Mouse (Mus musculus): ENCODE results near the gene Bpifc. TPM values are rescaled to one million over a fixed set of nuclear protein-coding genes. Genes with fewer than 3 reads are reported as not detected.
A peak's percentile ranks its signal among the peaks of the same experiment; 100 is the strongest.
"Not testable (repeated sequence)": the region's sequence is repeated elsewhere in the genome, so short reads cannot be mapped to it uniquely, and the experiment has no call there.

The Bpifc gene
- polyA plus RNA-seq (2012; rRNA removed), result 1.6 and 2.6 TPM in 2 replicates

DNA sequence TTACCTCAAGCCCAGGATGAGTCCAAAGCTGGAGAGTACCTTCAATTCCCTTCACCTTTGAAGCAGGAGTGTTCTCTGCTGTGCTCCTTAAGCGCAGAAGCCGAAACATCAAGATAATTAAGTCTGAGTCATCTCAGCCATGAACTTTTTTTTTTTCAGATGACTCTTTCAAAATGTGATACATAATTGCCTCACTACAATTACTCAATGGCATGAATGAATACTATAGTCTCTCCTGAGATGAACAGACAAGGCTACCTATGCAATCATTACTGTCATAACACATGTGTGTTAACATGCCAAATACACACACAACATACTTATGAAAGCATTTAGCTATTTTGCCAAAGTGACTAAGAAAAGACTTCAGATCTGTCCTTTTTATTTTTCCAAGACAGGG, at the start of gene Bpifc:
Gene Bpifc (minus strand): TSS at position 115 of the 400 bp plus-strand sequence.
- no peak for DNase-seq (ENCODE audit: low read depth)

DNA sequence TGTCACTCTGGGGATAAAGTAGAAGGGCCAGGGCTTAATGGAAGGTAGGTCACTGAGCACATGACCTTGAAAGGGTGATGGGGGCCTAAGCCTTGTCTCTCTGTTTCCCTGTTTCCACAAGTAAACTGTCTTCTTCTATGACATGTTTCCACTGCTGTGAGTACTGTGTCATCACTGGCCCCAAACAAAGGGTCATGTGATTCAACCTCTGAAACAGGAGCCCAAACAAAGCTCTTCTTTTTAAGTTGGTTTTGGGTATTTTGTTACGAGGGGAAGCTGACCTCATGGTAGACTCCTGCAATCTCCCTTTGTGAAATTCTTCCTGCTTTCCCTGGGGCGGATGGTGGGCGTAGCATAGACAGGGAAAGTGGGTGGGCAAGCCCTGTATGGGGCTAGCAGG, 48.6 kb upstream of the Bpifc start:
- DNase-seq (ENCODE audit: low read depth), result no peak

DNA sequence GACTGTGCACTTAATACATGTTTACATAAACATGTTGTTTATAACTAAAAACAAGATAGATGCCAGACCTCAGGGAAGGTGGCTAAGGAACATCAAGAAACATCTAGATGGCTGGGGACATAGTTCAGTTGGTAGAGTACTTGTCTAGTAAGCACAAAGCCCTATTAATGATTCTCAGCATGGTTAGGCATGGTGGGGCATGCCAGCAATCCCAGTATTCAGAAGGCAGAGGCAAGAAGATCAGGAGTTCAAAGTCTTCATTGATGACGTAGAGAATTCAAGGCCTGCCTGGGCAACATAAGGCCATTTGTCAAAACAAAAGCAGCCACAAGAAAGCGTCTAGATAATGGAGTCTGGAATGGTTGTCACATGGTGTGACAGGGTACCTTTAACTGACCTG, 46.0 kb upstream of the Bpifc start:
- no peak for DNase-seq (ENCODE audit: low read depth)

DNA sequence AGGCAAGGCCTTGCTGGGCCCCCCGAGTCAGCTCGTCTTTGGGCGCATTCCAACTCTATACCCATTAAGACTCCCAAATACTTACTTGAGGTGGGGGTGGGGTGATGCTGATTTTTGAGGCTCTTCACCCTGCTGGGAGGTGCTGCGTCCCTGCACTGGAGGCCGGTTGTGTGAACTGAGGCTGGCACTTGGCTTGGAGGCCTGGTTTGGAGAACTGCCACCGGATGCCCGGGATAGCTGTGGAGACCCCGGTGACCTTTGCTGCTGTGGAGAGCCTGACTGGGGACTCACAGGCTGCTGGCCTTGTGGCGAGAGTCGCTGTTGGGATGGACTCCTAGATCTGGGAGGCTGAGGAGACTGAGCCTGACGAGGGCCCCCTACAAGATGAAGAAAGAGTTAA, 45.6 kb upstream of the Bpifc start:
- DNase-seq (ENCODE audit: low read depth), result no peak

DNA sequence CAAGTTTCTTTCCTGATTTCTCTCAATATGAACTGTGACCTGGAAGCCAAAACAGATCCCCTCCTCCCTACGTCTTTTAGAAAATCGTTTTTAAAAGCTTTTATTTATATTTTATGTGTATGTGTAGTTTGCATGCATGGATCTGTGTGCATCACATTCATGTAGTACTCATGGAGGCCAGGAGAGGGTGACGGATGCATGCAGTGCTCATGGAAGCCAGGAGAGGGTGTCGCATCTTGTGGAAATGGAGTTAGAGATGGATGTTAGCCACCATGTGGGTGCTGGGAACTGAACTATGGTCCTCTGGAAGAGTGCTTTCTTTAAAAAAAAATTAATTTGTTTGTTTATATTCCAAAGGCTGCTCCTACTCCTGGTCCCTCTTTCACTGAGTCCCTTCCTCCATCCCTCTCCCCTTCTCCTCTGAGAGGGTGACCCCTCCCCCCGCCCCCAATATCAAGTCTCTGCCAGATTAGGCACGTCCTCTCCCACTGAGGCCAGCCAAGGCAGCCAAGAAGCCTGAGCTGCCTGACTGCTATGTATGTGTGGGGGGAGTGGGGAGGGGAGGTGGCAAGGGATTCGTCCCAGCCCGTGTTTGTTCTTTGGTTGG, 44.7 kb upstream of the Bpifc start:
- no peak for DNase-seq (ENCODE audit: low read depth)

DNA sequence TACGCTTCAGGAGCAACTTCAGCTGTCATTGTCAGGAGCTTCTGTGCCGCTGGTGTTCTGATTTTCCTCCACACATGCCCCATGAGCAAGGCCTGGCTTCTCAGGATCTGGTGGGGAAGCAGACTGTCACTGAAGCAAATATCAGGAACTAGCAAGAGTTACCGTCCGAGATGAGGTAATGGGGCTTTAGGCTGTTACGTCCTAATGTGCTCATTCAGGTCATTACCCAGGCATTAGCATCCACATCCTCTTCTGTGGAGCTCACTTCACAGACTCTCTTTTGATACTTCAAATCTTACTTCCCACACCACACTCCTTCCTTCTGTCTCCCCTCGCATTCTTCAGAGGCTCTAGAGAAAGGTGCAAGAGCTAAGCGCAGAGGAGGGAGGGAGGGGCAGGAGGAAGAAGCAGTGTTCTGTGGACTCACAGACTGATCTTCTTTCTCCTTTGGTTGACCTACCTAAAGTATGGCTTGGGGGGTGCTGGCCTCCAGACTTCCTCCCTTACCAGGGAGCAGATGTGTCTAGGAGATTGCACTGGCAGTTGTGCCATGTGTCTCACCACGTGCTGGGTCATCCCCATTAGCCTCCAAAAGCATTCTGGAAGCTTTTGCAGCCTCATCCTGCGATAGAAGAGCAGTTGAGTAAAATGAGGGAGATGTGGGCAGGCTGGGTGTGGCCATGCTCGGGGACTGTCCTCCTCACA, 41.3 kb upstream of the Bpifc start:
- no peak for DNase-seq (ENCODE audit: low read depth)

DNA sequence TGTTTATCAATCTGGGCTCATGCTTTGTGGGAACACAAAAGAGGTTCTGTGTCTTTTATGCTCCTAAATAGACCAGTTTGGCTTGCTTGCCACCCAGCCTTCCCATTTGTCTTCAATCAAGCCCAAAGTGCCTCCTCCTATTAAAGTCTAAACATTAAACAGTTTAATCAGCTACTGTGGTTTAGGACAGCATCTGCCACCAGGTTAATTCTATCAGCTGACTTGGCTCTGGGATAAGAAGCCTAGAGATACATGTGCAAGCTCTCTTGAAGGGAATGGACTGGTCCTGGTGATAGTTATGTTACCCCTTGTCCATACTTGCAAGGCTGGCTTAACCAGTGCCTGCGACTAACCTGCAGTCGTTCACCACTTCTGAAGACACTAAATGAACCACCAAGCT, 38.8 kb upstream of the Bpifc start:
- no peak for DNase-seq (ENCODE audit: low read depth)

DNA sequence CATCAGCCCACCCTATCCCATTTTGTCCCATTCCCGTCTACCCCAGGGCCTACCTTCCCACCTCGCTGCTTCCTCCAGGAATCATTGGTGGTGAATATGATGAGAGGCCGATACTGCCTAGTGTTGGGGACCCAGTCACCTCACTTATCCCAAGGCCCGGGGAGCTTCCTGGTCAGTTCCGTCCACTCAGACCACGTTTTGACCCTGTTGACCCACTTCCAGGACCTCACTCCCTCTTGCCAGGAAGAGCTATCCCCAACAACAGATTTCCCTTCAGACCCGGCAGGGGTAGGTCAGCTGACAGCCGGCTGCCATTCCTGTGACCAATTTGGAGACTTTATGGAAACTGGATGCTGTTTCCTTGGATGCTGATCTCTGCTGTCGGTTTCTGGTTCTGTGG, 36.1 kb upstream of the Bpifc start:
- no peak for DNase-seq (ENCODE audit: low read depth)

DNA sequence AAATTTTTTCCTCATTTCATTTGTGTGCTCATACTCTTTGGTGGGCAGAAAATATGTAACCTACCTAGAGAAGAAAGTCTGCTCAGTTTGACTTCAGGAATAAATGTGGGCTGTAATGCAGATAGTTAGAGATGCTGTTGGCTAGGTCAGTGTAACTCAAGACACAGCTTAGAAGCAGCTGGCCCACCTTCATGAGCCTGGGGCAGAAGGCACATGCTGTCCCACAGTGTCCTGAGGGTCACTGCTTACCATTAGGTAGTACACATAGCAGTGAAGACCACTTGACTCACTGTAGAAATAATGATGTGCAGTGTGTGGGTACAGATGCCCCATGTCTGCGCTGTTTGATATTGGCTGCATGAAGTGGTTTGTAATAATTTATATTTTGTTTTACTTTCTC, 34.7 kb upstream of the Bpifc start:
- no peak for DNase-seq (ENCODE audit: low read depth)

DNA sequence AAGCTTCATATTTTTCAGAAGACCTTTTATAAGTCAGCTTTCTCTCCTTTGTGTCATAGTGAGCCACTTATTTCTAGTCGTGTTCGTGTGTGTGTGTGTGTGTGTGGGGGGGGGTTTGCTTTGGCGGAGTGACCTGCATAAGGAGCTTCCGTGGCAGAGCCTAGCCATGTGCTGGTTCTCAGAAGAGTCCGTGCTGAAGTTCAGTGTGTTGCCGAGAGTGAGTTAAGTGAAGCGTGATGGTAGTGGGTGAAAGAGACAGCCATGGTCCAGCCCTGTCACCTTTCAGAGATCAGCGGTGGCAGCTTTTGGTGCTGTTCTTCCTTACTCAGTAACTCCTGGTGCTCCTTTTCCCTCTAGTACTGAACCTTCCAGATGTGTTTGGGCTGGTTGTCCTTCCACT, 32.4 kb upstream of the Bpifc start:
- no peak for DNase-seq (ENCODE audit: low read depth)

DNA sequence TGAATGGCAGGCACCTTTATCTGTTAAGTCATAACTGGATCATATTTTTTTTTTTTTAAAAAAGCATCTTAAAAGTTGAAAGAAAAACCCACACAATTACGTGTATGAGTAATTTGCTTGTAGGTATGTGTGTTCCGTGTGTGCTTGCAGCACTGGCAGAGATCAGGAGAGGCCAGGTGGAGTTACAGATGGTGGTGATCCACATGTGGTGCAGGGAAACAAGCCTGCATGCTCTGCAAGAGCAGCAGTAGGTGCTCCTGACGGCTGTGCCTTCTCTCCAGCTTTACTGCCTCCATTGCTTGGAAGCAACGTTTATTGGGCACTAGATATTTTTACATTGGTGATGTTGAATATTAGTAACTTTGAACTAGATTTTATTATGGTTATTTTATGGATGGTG, 32.0 kb upstream of the Bpifc start:
- no peak for DNase-seq (ENCODE audit: low read depth)

DNA sequence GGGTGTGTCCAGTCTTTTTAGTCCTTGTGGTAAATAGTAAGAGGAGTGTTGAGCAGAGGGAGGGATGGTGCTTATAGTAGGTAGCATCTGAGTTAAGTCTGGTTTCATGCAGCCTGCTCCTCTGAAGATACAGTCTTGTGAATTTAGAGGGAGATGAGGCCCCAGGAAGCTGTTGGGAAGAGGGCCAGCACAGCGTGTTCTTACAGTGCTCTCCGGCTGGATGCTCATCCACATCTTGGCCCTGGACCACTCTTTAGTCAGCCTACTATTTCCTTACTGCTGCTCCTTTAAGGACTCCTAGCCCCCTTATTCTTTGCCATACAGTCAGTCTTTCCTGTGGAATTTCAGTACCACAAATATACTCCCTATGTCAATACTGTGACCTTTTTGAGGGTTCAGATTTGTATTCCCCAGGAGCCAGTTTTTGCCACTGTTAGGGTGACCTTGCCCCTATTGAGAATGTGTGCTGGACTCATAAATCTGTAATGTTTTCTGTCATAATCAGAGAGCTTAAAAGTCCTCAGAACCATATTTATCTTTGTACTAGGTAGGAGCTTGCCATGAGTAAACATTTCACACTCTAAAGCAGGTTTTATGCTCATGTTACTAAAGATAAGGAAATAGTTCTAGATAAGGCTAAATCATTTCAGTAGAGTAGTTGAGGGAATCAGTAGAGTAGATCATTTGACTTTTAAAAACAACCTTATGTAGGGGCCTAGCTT, 22.5 kb upstream of the Bpifc start:
- no peak for DNase-seq (ENCODE audit: low read depth)

DNA sequence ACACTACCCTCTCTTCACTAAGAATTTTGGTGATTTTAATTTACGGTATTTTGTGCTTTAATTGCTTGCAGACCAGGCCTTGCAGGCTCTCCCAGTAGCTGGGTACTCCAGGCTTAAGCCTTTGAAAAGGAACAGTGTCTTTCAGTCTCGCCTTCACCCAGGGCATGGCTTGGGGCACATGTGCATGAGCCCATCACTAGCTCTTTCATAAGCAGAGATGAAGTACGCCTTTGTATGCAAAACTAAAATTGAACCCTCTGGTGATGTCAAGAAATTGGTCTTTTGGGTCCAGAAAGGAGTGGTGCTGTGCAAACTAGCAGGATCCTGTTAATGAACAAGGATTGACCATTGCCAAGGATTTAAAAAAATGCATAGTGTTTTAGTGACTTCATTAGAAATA, 20.8 kb upstream of the Bpifc start:
- no peak for DNase-seq (ENCODE audit: low read depth)

DNA sequence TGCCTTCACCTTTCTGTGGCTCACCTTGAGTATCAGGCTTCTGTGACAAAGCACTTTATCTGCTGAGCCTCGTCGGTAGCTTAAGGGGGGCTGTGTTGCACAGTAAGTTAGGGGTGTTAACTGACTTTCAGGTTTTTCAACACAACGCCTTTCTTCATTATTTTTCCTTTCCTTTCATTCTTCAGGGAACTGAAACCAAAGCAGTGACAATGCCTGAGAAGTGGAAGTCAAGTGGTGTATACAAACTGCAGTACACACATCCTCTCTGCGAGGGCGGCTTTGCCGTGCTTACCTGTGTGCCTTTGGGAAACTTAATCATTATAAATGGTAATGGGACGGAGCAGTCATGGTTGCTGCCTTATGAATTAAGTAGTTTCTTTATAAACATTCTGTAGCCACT, 19.0 kb upstream of the Bpifc start:
- DNase-seq (ENCODE audit: low read depth), result no peak

DNA sequence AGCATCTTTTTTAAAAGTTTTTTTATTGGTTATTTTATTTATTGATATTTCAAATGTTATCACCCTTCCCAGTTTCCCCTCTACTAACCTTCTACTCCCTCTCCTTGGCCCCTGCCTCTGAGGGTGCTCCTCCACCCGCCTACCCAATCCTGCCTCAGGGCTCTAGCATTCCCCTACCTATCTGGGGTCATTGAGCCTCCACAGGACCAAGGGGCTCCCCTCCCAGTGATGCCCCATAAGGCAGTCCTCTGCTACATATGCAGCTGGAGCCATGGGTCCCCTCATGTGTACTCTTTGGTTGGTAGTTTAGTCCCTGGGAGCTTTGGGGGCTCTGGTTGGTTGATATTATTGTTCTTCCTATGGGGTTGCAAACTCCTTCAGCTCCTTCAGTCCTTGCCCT, 15.1 kb upstream of the Bpifc start:
- DNase-seq (ENCODE audit: low read depth), result not testable (repeated sequence)

DNA sequence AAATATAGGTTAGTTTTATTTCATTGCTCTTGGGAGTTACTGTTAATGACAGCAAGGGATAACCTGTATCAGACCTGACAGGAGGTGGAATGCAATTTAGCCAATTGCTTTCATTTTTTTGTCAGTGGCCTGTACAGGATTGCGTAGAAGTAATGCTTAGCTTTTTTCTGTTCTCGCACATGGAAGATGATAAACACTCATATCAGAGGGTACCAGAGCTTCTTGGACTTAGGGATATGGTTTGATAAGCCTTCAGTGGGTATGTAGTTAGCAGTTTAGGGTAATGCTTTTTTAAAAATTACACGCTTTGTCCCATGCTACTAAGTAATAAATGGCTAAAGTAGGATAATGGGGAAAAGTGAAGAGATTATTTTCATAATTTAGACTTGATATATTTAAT, 14.7 kb upstream of the Bpifc start:
- DNase-seq (ENCODE audit: low read depth), result no peak

DNA sequence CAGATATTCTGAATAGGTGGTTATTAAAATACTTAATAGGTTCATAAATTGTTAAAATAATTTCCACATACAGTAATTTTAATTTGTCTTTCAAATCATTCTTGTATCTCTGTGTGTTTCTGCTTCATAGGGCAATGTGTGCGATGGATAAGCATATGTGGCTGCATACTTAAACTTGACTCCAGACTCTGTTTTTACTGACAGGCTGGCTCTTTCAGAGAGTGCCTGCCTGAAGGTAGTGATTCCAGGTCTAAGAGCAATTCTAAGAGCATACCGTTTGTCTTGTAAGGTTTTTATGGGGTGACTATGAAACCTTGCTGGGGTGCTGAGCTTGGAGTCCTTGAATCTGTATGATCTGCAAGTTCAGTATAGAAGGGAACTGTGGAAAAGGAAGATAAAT, 14.2 kb upstream of the Bpifc start:
- no peak for DNase-seq (ENCODE audit: low read depth)

DNA sequence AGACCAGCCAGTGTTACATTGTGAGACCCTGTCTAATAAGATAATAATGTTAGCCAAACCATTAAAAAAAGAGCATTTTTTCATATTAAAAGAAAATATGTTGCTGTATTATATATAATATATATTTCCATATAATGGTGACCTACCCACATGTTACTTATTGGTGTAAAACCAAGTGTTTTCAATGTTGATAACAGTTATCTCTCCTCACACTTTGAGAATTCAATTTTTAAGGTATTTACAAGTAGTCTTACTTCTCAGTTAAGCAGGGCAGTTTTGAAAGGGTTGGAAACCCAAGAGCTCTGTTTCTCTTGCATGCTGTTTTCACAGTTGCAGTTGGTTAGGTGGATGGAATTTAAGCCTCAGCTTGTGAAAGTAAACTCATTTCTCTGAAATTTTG, 11.5 kb upstream of the Bpifc start:
- DNase-seq (ENCODE audit: low read depth), result no peak

DNA sequence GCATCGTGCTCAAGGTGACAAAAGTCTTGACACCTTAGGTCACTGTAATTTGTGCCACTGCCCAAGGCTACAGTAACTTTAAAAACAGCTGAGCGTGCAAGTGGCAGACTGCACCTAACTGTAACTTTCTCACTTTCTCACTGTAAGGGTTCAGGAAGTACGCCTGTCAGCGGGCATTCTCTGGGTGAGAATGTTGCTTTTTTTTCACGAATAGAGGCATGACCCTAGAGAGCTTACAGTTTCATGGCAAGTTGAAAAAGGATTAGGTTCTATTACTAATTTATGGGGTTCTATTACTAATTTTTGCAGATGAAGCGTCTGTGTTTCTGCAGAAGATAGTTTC, 10.8 kb upstream of the Bpifc start:
- DNase-seq (ENCODE audit: low read depth), result no peak

DNA sequence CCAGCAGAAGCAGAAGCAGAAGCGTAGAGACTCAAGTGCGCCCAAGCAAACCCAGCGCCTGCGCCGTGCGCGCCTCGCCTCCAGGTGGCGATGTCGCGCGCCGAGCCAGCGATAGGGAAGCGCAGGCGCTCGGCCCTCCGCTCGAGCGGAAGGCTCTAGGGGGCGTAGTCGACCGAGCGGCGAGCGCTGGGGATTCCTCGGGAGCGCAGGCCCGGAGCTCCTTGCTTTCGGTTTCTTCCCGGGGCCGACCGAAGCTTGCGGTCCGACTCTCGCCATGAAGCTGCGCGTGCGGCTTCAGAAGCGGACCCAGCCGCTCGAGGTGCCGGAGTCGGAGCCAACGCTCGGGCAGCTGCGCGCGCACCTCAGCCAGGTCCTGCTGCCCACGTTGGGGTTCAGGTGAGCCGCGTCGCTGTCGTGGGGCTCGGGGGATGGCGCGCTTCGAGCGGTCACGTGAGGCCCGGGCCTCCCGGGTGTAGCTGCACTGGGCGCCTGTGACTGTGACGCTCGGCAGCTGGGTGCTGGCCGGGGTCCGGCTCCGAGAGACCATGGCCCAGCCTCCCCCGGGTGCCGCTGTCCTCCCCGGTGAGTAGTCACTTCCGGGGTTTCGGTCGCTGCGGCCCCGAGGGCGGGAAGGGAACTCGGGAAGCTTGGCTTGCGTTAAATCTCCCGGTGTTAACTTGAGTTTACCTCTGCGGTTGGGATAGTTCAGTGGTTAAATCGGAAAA, 10.2 kb upstream of the Bpifc start, which contains the start of gene Fbxo7:
Gene Fbxo7 (plus strand): TSS at position 224 of the 725 bp plus-strand sequence.
- peak; percentile 30 for DNase-seq (ENCODE audit: low read depth)

DNA sequence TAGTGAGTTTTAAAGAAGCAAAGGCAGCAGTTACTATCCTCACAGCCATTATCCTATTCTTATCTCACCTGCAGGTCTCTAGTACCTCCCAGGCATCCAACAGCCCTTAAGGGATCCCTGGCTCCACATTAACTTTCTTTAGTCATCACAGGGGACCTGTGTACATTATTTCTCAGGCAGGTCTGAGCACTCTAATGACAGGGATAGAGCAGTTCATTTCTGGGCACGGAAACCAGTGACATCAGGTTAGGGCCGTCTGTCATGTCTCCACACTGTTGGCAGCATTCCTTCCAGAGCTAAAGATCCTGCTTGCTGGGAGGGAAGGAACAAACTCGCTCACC, 9.7 kb upstream of the Bpifc start:
- DNase-seq (ENCODE audit: low read depth), result no peak

DNA sequence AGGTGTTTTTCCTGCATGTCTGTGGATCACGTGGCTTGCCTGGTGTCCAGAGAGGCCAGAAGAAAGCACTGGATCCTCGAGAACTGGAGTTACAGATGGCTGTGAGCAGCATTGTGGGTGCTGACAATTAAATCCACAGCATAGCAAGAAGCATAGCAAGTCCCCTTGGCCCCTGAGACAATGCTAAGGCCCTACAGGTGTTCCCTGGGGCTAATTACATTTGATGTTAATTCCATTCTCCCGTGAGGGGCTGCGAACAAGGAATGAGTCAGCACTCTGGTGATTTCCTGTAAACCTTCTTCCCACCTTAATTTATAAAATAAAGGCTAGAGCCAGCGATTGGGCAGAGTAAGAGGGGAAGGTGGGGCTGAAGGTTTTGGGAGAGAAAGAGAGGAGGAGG, 7.1 kb upstream of the Bpifc start:
- DNase-seq (ENCODE audit: low read depth), result no peak

DNA sequence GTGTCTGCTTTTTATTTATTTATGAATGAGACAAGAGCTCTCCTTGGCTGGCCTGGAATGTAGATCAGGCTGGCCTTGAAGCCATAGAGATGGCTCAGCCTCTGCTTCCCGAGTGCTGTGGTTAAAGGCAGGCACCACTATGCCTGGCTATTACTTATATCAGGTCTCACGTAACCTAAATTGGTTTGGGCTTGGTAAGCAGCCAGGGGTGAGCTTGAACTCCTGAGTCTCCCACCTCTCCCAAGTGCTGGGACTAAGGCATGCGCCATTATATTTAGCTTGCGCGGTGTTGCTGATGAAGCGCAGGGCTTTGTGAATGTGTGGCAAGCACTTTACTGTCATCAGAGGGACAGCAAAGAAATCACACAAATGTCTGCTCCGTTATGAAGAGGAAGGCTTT, 6.1 kb upstream of the Bpifc start:
- DNase-seq (ENCODE audit: low read depth), result no peak
